Mouse (Mus musculus) forebrain, embryonic 12.5 days (tissue): ENCODE results near the gene H2afb3. TPM values are rescaled to one million over a fixed set of nuclear protein-coding genes. Genes with fewer than 3 reads are reported as not detected.
A peak's percentile ranks its signal among the peaks of the same experiment; 100 is the strongest.
"Not testable (repeated sequence)": the region's sequence is repeated elsewhere in the genome, so short reads cannot be mapped to it uniquely, and the experiment has no call there.

Experiments
- ATAC-seq: fragments of 200-750 bp; cut with Nextera tagmentation; 2 replicates; pipeline ENCODE4 v1.8.0; 2017; ENCODE audit warnings: moderate TSS enrichment; ENCODE audit not compliant: low FRiP score
- H3K27ac ChIP-seq: fragments of 300-500 bp; sonication (generic); 2 replicates; pipeline ENCODE4 v1.5.1; 2016; ENCODE audit warnings: mild to moderate bottlenecking
- H3K27me3 ChIP-seq: fragments of 300-500 bp; sonication (generic); 2 replicates; pipeline ENCODE4 v1.6.1; 2016; ENCODE audit warnings: mild to moderate bottlenecking
- H3K36me3 ChIP-seq: fragments of 300-500 bp; sonication (generic); replicated peaks from 2 replicates; pipeline ENCODE4 v1.6.1; 2016; ENCODE audit warnings: mild to moderate bottlenecking
- H3K4me1 ChIP-seq: fragments of 300-500 bp; sonication (generic); 2 replicates; pipeline ENCODE4 v1.6.1; 2016
- H3K4me2 ChIP-seq: fragments of 300-500 bp; sonication (generic); 2 replicates; pipeline ENCODE4 v1.6.1; 2016; ENCODE audit warnings: mild to moderate bottlenecking, moderate library complexity
- H3K4me3 ChIP-seq: fragments of 300-500 bp; sonication (generic); replicated peaks from 2 replicates; pipeline ENCODE4 v1.5.1; 2016; ENCODE audit warnings: mild to moderate bottlenecking
- H3K9ac ChIP-seq: fragments of 300-500 bp; sonication (generic); 2 replicates; pipeline ENCODE4 v1.6.1; 2016; ENCODE audit warnings: mild to moderate bottlenecking
- H3K9me3 ChIP-seq: fragments of 300-500 bp; sonication (generic); 2 replicates; pipeline ENCODE4 v1.6.1; 2016
- WGBS: fragments of 180-500 bp; shearing (Covaris S2); methylation state at CpG from one replicate; pipeline ENCODE4 v1.1.7; 2016; 5-methylcytosine and 5-hydroxymethylcytosine counted together
- polyA plus RNA-seq: library from polyadenylated mRNA; unstranded; fragments of >200 nt; fragmentation: Nextera tagmentation; extraction: Ambion mirVana; gene quantifications from 2 replicates; pipeline ENCODE4 v1.2.1, GENCODE M21; 2016

The H2afb3 gene
- polyA plus RNA-seq: not detected in 2 replicates

DNA sequence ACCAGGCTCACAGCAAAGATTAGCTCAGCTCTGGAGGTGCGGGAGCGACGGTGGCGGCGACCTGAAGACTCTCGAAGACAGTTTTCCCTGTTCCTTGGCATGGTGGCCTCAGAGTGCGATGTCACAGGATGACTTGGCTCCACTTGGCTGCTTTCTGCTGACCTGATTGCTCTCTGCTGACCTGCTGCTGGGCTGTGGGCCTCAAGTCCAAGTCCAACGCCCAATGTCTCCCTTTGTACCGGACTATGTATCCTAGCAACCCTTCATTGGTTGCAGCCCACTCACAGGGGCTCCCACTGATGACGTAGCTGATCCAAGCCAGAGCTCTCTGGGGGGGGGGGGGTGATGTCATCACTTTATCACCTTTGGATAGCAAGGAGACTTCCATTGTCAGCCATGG lies at the start of gene H2afb3:
Gene H2afb3 (minus strand): TSS at position 101 of the 400 bp plus-strand sequence.
- WGBS: 90% methylated on average over 9 of the region's 10 CpGs
- ATAC-seq, H3K27me3 ChIP-seq, H3K9ac ChIP-seq, H3K27ac ChIP-seq, H3K4me2 ChIP-seq, H3K4me3 ChIP-seq, H3K36me3 ChIP-seq, H3K4me1 ChIP-seq, H3K9me3 ChIP-seq: not testable (repeated sequence)

DNA sequence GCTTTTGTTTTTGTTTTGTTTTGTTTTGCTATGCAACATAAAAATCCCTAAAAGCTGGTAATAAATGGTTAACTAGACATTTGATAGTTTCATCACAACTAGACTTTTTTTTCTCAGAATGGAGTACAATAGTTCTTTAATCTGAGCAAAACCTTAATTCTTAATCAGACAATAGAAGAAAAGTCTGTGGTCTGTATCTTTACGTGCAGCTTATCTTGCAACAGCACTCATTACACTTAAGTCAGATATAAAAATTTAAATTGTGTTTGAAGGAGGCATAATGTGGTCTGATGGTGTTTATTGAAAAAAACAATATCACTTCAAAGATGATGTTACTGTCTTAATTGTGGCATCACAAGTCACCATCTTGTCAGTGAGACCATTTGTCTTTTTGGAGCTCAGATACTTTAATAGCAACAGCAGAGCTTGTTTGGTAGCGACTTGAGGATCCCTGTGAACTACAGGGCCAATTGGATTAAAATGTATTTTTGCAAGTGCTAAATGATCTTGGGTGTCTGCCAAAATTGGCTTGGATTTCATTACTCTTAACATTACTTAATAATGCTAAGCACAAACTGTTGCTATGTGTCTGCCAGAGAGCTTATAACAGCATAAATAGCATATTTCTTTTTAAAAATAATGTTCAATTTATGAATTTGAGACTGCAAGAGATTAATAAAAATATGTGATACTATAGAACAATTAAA lies 11.3 kb downstream of the H2afb3 start:
- no peak overlapping the region for H3K9ac ChIP-seq
- no peaks in the 10 kb centered on the region for H3K36me3 ChIP-seq
- H3K4me3 ChIP-seq: no peak overlapping the region
- no peaks in the 10 kb centered on the region for H3K4me1 ChIP-seq
- H3K27ac ChIP-seq: no peak overlapping the region
- H3K27me3 ChIP-seq: no peaks in the 10 kb centered on the region
- no peaks in the 10 kb centered on the region for H3K9me3 ChIP-seq
- 60% methylated on average over 2 of the region's 2 CpGs for WGBS
- ATAC-seq: no peak
- H3K4me2 ChIP-seq: no peak overlapping the region

DNA sequence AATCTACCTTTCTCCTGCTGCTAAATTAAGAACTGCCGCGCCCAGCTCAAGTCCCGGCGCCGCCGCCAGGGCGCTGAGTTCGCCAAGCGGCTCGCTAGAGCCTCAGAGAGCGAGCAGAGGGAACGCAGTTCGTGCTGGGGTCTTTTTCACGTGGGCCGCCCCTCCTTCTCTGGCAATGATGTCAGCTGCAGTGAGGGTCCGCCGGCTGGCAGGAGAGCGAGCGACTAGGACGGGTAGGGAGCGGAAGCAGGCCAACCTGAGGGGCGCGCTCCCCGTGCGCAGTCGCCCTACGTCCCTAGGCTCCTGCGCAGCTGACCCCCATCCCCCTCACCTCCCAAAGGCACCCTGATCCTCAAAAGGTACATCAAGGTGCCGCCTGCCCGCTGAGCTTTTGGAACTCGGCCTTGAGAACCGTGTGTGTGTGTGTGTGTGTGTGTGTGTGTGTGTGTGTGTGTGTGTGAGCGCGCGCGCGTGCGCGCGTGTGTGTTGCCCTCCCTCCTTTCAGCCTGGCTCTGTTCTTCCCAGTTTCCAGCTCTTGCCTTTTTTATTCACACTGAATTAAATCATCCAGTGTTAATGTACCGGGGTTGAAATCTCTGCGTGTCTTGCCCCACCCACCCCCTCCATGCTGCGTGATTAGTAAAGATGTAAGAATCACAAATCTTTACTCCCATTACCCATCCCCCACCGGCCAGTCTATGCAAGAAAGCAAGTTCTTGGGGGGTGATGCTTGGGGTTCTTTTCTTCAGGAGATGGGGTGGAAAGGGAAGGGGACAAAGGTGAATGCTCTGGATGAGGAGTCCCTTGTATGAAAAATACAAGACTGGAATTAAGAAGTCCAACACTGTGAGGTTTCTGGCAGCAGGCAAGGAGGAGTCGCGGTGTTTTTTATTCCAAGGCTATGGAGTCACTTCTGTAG lies 19.8 kb downstream of the H2afb3 start:
- ATAC-seq: peak; percentile 84

DNA sequence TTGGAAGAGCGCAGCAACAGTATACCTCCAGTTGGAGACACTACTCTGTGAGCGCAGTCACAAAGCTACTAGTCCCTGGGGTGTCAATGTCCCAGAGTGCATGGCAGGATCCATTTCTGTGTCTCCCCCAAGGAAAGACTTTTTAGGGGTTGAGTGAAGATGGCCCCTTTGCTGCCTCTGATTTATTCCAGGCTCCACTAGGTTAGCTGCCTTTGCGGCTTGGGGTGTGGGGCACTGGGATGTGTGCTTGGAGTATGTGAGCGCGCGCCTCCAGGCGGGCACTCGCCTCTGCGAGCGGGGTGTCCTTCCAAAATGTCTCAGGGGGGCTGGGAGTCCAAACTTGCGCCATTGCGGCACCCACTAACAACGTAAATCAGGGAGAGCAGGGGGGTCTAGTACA lies 21.2 kb downstream of the H2afb3 start:
- Histone ChIP-seq H3K4me3 (peak overlapping the region; percentile 45), H3K4me1 (peaks cover 3% of the 10 kb centered on the region; the same call in 1 of the 2 replicates), H3K4me2 (peak overlapping the region; percentile 65), H3K36me3 (no peaks in the 10 kb centered on the region), H3K9ac (no peak overlapping the region), H3K27me3 (no peaks in the 10 kb centered on the region), H3K27ac (no peak overlapping the region), H3K9me3 (no peaks in the 10 kb centered on the region)
- no peak for ATAC-seq
- WGBS: 24% methylated on average over 13 of the region's 13 CpGs

More for the DNA sequence above, 19.8 kb downstream of the H2afb3 start:
- no peaks in the 10 kb centered on the region for H3K27me3 ChIP-seq
- H3K4me3 ChIP-seq: peak overlapping the region; percentile 47
- no peaks in the 10 kb centered on the region for H3K36me3 ChIP-seq
- no peaks in the 10 kb centered on the region for H3K9me3 ChIP-seq
- 0 out of 2 replicates have a peak overlapping the region, but pooled peaks have one; percentile 46 for H3K27ac ChIP-seq
- peaks cover 3% of the 10 kb centered on the region; the same call in 1 of the 2 replicates for H3K4me1 ChIP-seq
- H3K4me2 ChIP-seq: peak overlapping the region; percentile 65
- peak overlapping the region; percentile 40; the same call in 1 of the 2 replicates for H3K9ac ChIP-seq
- 14% methylated on average over 28 of the region's 46 CpGs for WGBS

DNA sequence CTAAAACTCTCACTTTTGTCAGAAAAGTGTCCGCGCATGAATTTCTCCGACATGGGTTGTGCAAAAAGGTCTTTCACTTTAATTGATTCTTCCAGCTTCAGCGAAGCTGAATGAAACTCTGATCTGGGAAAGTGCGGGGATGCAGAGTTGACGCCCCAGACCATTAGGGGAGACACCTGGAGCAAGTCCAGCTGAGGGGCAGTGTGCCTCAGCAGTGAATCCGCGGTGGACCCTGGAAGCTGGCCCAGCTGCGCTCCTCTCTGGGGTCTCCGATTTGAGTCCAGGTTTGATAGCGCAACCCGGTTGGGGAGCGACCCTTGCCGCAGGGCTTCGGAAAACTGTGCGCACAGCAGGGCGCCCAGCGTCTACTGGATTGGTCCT lies 22.0 kb downstream of the H2afb3 start:
- Histone ChIP-seq H3K27me3 (no peaks in the 10 kb centered on the region), H3K9ac (peak overlapping the region; percentile 44), H3K4me2 (peak overlapping the region; percentile 65), H3K27ac (no peak overlapping the region), H3K4me3 (peak overlapping the region; percentile 45), H3K9me3 (no peaks in the 10 kb centered on the region), H3K4me1 (peaks cover 3% of the 10 kb centered on the region; the same call in 1 of the 2 replicates), H3K36me3 (no peaks in the 10 kb centered on the region)
- WGBS: 21% methylated on average over 18 of the region's 18 CpGs
- no peak for ATAC-seq

DNA sequence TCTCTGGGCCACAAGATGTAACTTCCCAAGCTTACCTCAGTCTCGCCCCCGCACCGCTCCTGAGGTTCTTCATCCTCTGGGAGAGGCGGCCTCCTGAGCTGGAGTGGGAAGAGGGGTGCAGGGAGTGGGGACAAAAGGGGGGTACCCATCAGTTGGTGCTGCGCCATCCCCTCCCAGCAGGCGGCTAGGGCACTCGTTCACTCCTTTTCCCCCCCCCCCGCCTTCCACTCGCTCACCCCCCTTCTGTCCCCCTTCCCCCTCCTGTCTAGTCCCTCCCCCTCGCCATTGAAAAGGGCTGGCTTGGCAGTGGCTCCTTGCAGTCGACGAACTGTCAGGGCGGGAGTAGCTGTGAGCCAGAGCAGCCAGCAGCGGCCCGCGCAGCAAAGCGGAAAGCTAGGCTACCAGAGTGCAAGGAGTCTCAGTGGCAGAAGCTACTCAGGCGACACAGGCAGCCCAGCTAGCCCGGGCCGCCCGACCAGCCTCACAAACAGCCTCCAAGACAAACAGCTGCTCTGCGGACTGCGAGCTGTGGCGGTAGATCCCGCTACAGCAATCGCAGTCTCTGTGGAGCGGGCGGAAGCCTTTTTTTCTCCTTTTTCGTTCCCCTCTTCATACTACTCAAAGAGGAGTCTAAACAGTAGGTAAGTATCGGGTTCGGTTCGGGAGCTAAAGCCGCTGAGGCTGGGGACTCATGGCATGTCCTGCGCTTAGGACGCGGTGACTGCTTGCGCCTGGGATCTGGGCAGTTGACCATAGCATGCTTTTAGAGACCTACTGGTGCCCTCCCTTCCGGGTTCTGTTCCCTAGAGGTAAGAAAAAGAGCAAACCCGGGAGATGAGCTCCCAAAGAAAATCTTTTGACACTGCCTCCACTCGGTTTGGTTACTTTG lies 22.6 kb downstream of the H2afb3 start, which contains the start of gene Pcdh11x:
Gene Pcdh11x (plus strand): TSS at position 249 of the 889 bp plus-strand sequence.
- 13% methylated on average over 34 of the region's 40 CpGs for WGBS
- no peaks in the 10 kb centered on the region for H3K27me3 ChIP-seq
- H3K9ac ChIP-seq: peak within 1 kb of the TSS; percentile 44
- H3K36me3 ChIP-seq: no peaks in the 10 kb centered on the region
- peak within 1 kb of the TSS; percentile 45 for H3K4me3 ChIP-seq
- peaks cover 3% of the 10 kb centered on the region; the same call in 1 of the 2 replicates for H3K4me1 ChIP-seq
- no peaks in the 10 kb centered on the region for H3K9me3 ChIP-seq
- H3K27ac ChIP-seq: no peak within 1 kb of the TSS
- H3K4me2 ChIP-seq: peak within 1 kb of the TSS; percentile 65
- ATAC-seq: peak; percentile 82

DNA sequence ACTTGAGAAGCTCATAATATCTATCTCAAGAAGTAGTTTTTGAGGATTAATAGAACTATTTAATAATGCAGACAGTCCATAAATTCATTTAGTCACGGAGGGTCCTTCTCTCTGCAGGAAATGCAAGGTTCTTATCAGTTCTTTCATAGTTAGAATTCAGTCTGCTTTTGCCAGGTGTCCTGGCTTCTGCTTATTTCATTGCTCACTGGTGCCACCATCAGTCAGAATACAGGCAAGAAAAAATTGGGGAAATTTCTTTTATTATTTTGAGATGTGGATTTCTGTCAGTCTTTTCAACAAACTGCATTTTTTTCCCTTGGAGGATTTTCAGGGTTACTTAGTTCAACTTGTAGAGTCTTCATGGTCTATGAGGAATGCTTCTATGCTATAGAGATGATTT lies 25.4 kb downstream of the H2afb3 start:
- no peaks in the 10 kb centered on the region for H3K9me3 ChIP-seq
- WGBS: 6% methylated on average over 1 of the region's 1 CpGs
- ATAC-seq: no peak
- H3K27me3 ChIP-seq: no peaks in the 10 kb centered on the region
- no peak overlapping the region for H3K4me2 ChIP-seq
- H3K27ac ChIP-seq: no peak overlapping the region
- no peaks in the 10 kb centered on the region for H3K36me3 ChIP-seq
- H3K9ac ChIP-seq: no peak overlapping the region
- H3K4me3 ChIP-seq: no peak overlapping the region
- H3K4me1 ChIP-seq: peaks cover 3% of the 10 kb centered on the region; the same call in 1 of the 2 replicates

DNA sequence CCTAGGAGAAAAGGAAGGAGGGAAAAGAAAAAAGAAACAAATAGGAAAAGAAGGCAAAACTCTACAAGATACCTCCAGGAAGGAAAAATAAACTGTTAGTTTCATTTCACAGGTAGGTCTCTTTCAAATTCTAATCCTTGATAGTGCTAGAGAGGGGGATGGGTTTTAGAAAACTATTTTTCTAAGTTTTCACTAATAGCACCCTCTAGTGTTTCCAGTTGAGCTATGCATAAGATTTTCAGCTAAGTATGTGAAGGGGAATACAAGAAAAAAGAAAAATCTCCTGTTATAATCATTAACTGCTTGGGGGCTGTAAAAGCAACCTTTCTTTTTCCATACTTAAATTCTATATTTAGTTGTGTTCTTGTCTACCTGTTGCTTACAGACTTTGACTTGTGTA lies 27.4 kb downstream of the H2afb3 start:
- H3K4me1 ChIP-seq: no peaks in the 10 kb centered on the region
- no peaks in the 10 kb centered on the region for H3K36me3 ChIP-seq
- ATAC-seq: no peak
- H3K27ac ChIP-seq: no peak overlapping the region
- H3K4me3 ChIP-seq: no peak overlapping the region
- H3K4me2 ChIP-seq: no peak overlapping the region
- no peaks in the 10 kb centered on the region for H3K9me3 ChIP-seq
- no peak overlapping the region for H3K9ac ChIP-seq
- no peaks in the 10 kb centered on the region for H3K27me3 ChIP-seq

Other genes starting within 250 kb of the H2afb3 start
- gene Pcdh11x, start 22.8 kb downstream of the H2afb3 start, polyA plus RNA-seq: 9.4 and 10.2 TPM in 2 replicates